Mouse (Mus musculus) megakaryocyte, embryonic 14.5 days (primary cell): ENCODE results near the gene Pimreg.

ENCODE experiments used
- FLI1 ChIP-seq: IDR thresholded peaks from 2 replicates; pipeline ENCODE4 v1.6.1; 2012; ENCODE audit warnings: low read length, inconsistent platforms, mixed read lengths
- GATA1 ChIP-seq: IDR thresholded peaks from 3 replicates; pipeline ENCODE4 v1.6.1; 2012; ENCODE audit warnings: mixed read lengths, low read length, inconsistent platforms, borderline replicate concordance

DNA sequence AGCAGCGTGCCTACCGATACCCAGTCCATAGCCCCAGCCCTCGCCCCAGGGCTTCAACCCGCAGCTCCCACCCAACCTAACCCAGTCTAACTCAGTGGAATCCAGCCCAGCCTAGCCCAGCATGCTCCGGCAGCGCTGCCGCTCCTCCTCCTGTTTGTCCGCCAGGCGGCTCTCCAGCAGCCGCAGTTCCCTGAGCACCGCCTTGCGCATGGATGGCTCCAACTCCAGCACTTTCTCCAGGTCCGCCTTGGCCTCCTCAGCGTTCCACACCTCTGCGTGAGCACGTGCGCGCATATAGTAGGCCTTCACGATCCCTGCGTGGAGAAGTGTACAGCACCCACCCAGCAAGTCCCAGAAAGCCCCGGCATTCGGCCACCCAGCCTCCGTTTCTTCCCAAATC lies 12.7 kb upstream of the Pimreg start:
- TF ChIP-seq FLI1: no peak
- no peak for TF ChIP-seq GATA1
